Mouse (Mus musculus): ENCODE measurements at regions not wholly inside any gene's neighbourhood (a gene's known extent, or its start where the extent isn't known, plus 50 kb on each side); places are given as distances from the start of the nearest gene placed in this dataset.

GRCm38 (mm10) chr9:117863944-117864343 lies 176.4 kb upstream of the Azi2 start:
- no peak for TF ChIP-seq POLR2A (IDR thresholded peaks at IDR 0.05; ENCODE audit: control insufficient read depth, low read depth, low read length)
- TF ChIP-seq CTCF (IDR thresholded peaks at IDR 0.05; ENCODE audit: control insufficient read depth, insufficient read depth, insufficient replicate concordance, low read depth, low read length) = peak; percentile 35; the same call in 1 of the 2 replicates
